Mouse (Mus musculus): Measurements from ENCODE around the gene Fbxo39.

GRCm38 (mm10) chr11:72285971-72286480, 28.2 kb upstream of the Fbxo39 start:
- TF ChIP-seq POLR2A (IDR thresholded peaks at IDR 0.05; ENCODE audit: low read depth, low read length) (no peak), CTCF (IDR thresholded peaks at IDR 0.05; ENCODE audit: extremely low read depth, insufficient read length, insufficient replicate concordance, low read depth, low read length) (no peak)
